ENCODE assay signal across 11 mouse cellular contexts in genomic region chr16:30235577-30235976, GRCm38 (mm10). TPM values are rescaled to one million over a fixed set of nuclear protein-coding genes. Genes with fewer than 3 reads are reported as not detected.
DNase-seq lines count a peak whose midpoint lies in the region; ATAC-seq and TF ChIP-seq lines count a peak whose summit lies in the region.
"Had no signal": no experiment of that assay in that cellular context is flagged by ENCODE, and none has a peak within 500 bp of the region (broad histone marks: within the 10 kb centered on the region; RNA-seq: fewer than 3 reads in every experiment).

No protein-coding gene starts in this region.

- H3K9ac ChIP-seq in lung, embryonic 15.5 days, result no peak overlapping the region
- H3K9ac ChIP-seq: liver, embryonic 15.5 days had no signal

- H3K27ac ChIP-seq in lung, embryonic 15.5 days, result peak overlapping the region; percentile 54; the same call in 1 of the 2 replicates
- no peak overlapping the region for H3K27ac ChIP-seq in brown adipose tissue, adult 24 weeks (replicated peaks; ENCODE audit: low read depth, low read length)
- H3K27ac ChIP-seq: liver, embryonic 15.5 days had no signal

- no peak overlapping the region for H3K4me3 ChIP-seq in lung, embryonic 15.5 days
- peak overlapping the region; percentile 56; the same call in 1 of the 2 replicates for H3K4me3 ChIP-seq in brown adipose tissue, adult 24 weeks (ENCODE audit: insufficient read depth, low read depth, low read length)
- peak overlapping the region; percentile 17 for H3K4me3 ChIP-seq in myocyte

- no peak for TF ChIP-seq POLR2A in myocyte (IDR thresholded peaks at IDR 0.05; ENCODE audit: insufficient read length, low read depth)

- no peaks in the 10 kb centered on the region for H3K9me3 ChIP-seq in lung, embryonic 15.5 days
- H3K9me3 ChIP-seq: hindbrain, embryonic 13.5 days; liver, embryonic 15.5 days had no signal

- peak; percentile 11 for DNase-seq in gastrocnemius, adult 18-20 months (ENCODE audit: low spot score)
- no peak for DNase-seq in gastrocnemius, postnatal 25 days
- DNase-seq in lung, postnatal 25 days (ENCODE audit: low spot score), result no peak
- DNase-seq in spleen, postnatal 4 days (ENCODE audit: low spot score in 2 of 2), result no peak
- DNase-seq in adrenal gland, adult 8-10 months, result no peak

- peaks cover 4% of the 10 kb centered on the region; the same call in 1 of the 2 replicates for H3K27me3 ChIP-seq in lung, embryonic 15.5 days
- no peaks in the 10 kb centered on the region for H3K27me3 ChIP-seq in myocyte (ENCODE audit: control insufficient read depth, insufficient read depth, insufficient read length)

- no peaks in the 10 kb centered on the region for H3K36me3 ChIP-seq in lung, embryonic 15.5 days
- H3K36me3 ChIP-seq in myocyte (ENCODE audit: control insufficient read depth, insufficient read depth), result no peaks in the 10 kb centered on the region
- H3K36me3 ChIP-seq: hindbrain, embryonic 13.5 days; liver, embryonic 15.5 days had no signal

- H3K4me2 ChIP-seq in lung, embryonic 15.5 days, result peak overlapping the region; percentile 83
- H3K4me2 ChIP-seq in myocyte (ENCODE audit: low read depth), result peak overlapping the region; percentile 81

- WGBS in lung, embryonic 15.5 days, result 38% methylated on average over 2 of the region's 2 CpGs

- peaks cover 33% of the 10 kb centered on the region for H3K4me1 ChIP-seq in lung, embryonic 15.5 days
- H3K4me1 ChIP-seq in brown adipose tissue, adult 24 weeks (ENCODE audit: control insufficient read depth, insufficient read depth, insufficient read length, low read length), result no peaks in the 10 kb centered on the region

- H3ac ChIP-seq in myocyte (ENCODE audit: control insufficient read depth, insufficient read length), result no peak overlapping the region

- no peak for ATAC-seq in lung, embryonic 15.5 days (ENCODE audit: borderline replicate concordance, extremely low read depth, low FRiP score, low TSS enrichment)

- no peaks in the 10 kb centered on the region for H3K79me2 ChIP-seq in myocyte (ENCODE audit: control insufficient read depth, insufficient read depth)

TF ChIP-seq in myocyte, 11 proteins besides CTCF, POLR2A, EP300 and RAD21:
- TF ChIP-seq REST (IDR thresholded peaks at IDR 0.05; ENCODE audit: insufficient read depth, insufficient read length) (no peak), CEBPB (IDR thresholded peaks at IDR 0.05; ENCODE audit: insufficient read depth, poor library complexity, severe bottlenecking) (no peak), USF1 (IDR thresholded peaks at IDR 0.05; ENCODE audit: low read depth) (no peak), POLR2AphosphoS2 (IDR thresholded peaks at IDR 0.05; ENCODE audit: insufficient read length, low read depth) (no peak), MYOG (IDR thresholded peaks at IDR 0.05; ENCODE audit: control insufficient read depth in 1 of 3, insufficient read depth in 1 of 3, insufficient read length in 2 of 3, low read depth in 2 of 3) (no peak), SRF (IDR thresholded peaks at IDR 0.05; ENCODE audit: control insufficient read depth, insufficient read length, low read depth) (no peak), MYOD1 (IDR thresholded peaks at IDR 0.05; ENCODE audit: control insufficient read depth in 1 of 3, insufficient read length in 2 of 3, low read depth in 2 of 3) (no peak), MAX (IDR thresholded peaks at IDR 0.05; ENCODE audit: low read depth) (no peak), E2F4 (IDR thresholded peaks at IDR 0.05; ENCODE audit: insufficient read depth) (no peak), TCF3 (IDR thresholded peaks at IDR 0.05; ENCODE audit: insufficient read length, low read depth) (no peak), TCF12 (IDR thresholded peaks at IDR 0.05; ENCODE audit: insufficient read depth, poor library complexity, severe bottlenecking) (no peak)

RNA-seq across cellular contexts. Expression of gene Cpn2, which starts 31.7 kb away (rescaled TPM):
- total RNA-seq in gastrocnemius, adult 18-20 months (2021), result under 1 TPM in 1 of 2 experiments, not detected in 1; 0.05 TPM
- not detected for total RNA-seq in gastrocnemius, postnatal 25 days (2021)
- polyA plus RNA-seq in lung, embryonic 15.5 days (2015; fragmentation: Nextera tagmentation; extraction: Ambion mirVana), result 0.04 TPM in 1 of 2 replicates, not detected in the other
- 20.1 and 23.7 TPM in 2 replicates for polyA plus RNA-seq in brown adipose tissue, adult 24 weeks (2012; ENCODE audit: insufficient read depth, insufficient read length, missing spikeins)
- not detected for polyA plus RNA-seq in myocyte (2012; fragmentation: generic; extraction: Trizol)
- under 1 TPM; 0.12 to 0.91 (median 0.74) TPM for total RNA-seq in adrenal gland, adult 8-10 months (2022)
- polyA plus RNA-seq: cerebellum, adult 2 months; hindbrain, embryonic 13.5 days had no signal

RNA-seq across cellular contexts. Expression of gene Lrrc15, which starts 47.5 kb away (rescaled TPM):
- under 1 TPM; 0.14 to 0.47 TPM for total RNA-seq in gastrocnemius, adult 18-20 months (2021)
- total RNA-seq in gastrocnemius, postnatal 25 days (2021), result under 1 TPM; 0.10 to 0.16 TPM
- 0.29 and 0.34 TPM in 2 replicates for polyA plus RNA-seq in lung, embryonic 15.5 days (2015; fragmentation: Nextera tagmentation; extraction: Ambion mirVana)
- polyA plus RNA-seq in brown adipose tissue, adult 24 weeks (2012; ENCODE audit: insufficient read depth, insufficient read length, missing spikeins), result not detected in 2 replicates
- polyA plus RNA-seq in myocyte (2012; fragmentation: generic; extraction: Trizol), result 0.04 TPM
- total RNA-seq in adrenal gland, adult 8-10 months (2022), result under 1 TPM in 3 of 4 experiments, not detected in 1; 0.03 to 0.15 (median 0.11) TPM
- polyA plus RNA-seq: cerebellum, adult 2 months had no signal
